Mouse (Mus musculus) kidney, embryonic 16.5 days (tissue): Measurements from ENCODE around the gene Gm10277. TPM values are rescaled to one million over a fixed set of nuclear protein-coding genes. Genes with fewer than 3 reads are reported as not detected.
A peak's percentile ranks its signal among the peaks of the same experiment; 100 is the strongest.

Experiments
- ATAC-seq: fragments of 200-750 bp; cut with Nextera tagmentation; 2 replicates; pipeline ENCODE4 v1.8.0; 2017; ENCODE audit warnings: moderate TSS enrichment; ENCODE audit not compliant: low FRiP score, low TSS enrichment
- H3K27ac ChIP-seq: fragments of 300-500 bp; sonication (generic); 2 replicates; pipeline ENCODE4 v1.5.1; 2014; ENCODE audit warnings: low read length
- H3K27me3 ChIP-seq: fragments of 300-500 bp; sonication (generic); 2 replicates; pipeline ENCODE4 v1.6.1; 2014; ENCODE audit warnings: low read length, control low read depth, mixed read lengths; ENCODE audit not compliant: insufficient read depth
- H3K36me3 ChIP-seq: fragments of 300-500 bp; sonication (generic); 2 replicates; pipeline ENCODE4 v1.6.1; 2014; ENCODE audit warnings: low read length, control low read depth, mixed read lengths; ENCODE audit not compliant: insufficient read depth
- H3K4me1 ChIP-seq: fragments of 300-500 bp; sonication (generic); 2 replicates; pipeline ENCODE4 v1.6.1; 2014; ENCODE audit warnings: low read length, control low read depth, mixed read lengths; ENCODE audit not compliant: insufficient read depth
- H3K4me2 ChIP-seq: fragments of 300-500 bp; sonication (generic); replicated peaks from 2 replicates; pipeline ENCODE4 v1.6.1; 2014; ENCODE audit warnings: low read depth, low read length
- H3K4me3 ChIP-seq: fragments of 300-500 bp; sonication (generic); 2 replicates; pipeline ENCODE4 v1.5.1; 2014; ENCODE audit warnings: mild to moderate bottlenecking, low read length
- H3K9ac ChIP-seq: fragments of 300-500 bp; sonication (generic); replicated peaks from 2 replicates; pipeline ENCODE4 v1.6.1; 2014; ENCODE audit warnings: low read length
- H3K9me3 ChIP-seq: fragments of 300-500 bp; sonication (generic); 2 replicates; pipeline ENCODE4 v1.6.1; 2016; ENCODE audit warnings: low read length, control low read depth
- WGBS: fragments of 180-500 bp; shearing (Covaris S2); extraction: QIAGEN DNeasy Blood & Tissue Kit; methylation state at CpG from one replicate; pipeline ENCODE4 v1.1.7; 2014; 5-methylcytosine and 5-hydroxymethylcytosine counted together
- polyA plus RNA-seq: library from polyadenylated mRNA; unstranded; fragments of >200 nt; fragmentation: Nextera tagmentation; extraction: Ambion mirVana; gene quantifications from 2 replicates; pipeline ENCODE4 v1.2.1, GENCODE M21; 2015

Gene Gm10277
- polyA plus RNA-seq, 1 experiment from 2014 or later: 1.5 TPM

DNA sequence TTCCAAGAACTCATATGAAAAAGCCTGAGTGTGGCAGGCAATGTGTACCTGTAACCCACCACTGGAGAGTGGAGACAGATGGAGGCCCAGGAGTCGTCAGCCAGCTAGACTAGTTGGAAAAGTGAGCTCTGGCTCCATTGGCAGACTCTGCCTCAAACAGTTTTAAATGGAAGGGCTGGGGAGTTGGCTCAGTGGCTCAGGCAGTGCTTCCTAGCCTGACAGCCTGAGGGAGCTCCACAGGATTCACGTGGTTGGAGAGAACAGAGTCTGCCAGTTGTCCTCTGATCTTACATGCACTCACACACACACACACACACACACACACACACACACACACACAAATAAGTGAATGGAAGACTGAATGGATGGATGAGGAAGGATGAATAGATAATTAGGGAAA is 18.7 kb upstream of the Gm10277 start:
- Histone ChIP-seq H3K4me3 (no peak overlapping the region), H3K27ac (no peak overlapping the region), H3K9ac (no peak overlapping the region), H3K4me2 (no peak overlapping the region), H3K9me3 (no peaks in the 10 kb centered on the region), H3K36me3 (no peaks in the 10 kb centered on the region), H3K4me1 (peaks cover 5% of the 10 kb centered on the region), H3K27me3 (no peaks in the 10 kb centered on the region)
- ATAC-seq: no peak
- 29% methylated on average over 2 of the region's 2 CpGs for WGBS

DNA sequence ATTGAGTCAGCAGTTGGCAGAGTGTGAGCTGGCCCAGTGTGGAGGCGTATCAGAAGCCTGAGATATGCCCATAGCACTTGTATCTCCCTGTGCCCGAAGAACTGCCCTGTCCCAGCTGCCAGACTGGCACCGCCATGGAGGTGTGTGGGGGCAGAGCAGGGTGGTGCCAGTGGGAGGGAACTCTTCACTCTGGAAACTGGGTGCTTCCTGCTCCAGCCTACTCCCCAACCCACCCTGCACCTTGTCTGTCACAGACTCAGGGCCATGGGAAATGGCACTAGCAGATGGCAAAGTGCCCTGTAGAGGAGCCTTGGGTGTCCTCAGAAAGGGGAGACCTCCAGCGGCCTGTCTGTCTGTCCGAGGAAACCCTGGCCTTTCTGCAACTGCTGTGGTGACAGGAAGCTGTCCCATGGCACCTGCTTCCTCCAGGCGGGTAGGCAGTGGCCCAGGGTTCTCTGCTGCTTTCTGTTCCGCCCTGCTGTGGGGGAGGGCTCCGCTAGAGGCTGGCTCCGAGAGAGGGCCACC is 14.9 kb upstream of the Gm10277 start:
- Histone ChIP-seq H3K4me3 (no peak overlapping the region), H3K4me2 (no peak overlapping the region), H3K27me3 (no peaks in the 10 kb centered on the region), H3K9ac (no peak overlapping the region), H3K4me1 (peaks cover 16% of the 10 kb centered on the region), H3K27ac (peak overlapping the region; percentile 3; the same call in 1 of the 2 replicates), H3K9me3 (no peaks in the 10 kb centered on the region), H3K36me3 (no peaks in the 10 kb centered on the region)
- WGBS: 66% methylated on average over 9 of the region's 9 CpGs
- ATAC-seq: no peak

DNA sequence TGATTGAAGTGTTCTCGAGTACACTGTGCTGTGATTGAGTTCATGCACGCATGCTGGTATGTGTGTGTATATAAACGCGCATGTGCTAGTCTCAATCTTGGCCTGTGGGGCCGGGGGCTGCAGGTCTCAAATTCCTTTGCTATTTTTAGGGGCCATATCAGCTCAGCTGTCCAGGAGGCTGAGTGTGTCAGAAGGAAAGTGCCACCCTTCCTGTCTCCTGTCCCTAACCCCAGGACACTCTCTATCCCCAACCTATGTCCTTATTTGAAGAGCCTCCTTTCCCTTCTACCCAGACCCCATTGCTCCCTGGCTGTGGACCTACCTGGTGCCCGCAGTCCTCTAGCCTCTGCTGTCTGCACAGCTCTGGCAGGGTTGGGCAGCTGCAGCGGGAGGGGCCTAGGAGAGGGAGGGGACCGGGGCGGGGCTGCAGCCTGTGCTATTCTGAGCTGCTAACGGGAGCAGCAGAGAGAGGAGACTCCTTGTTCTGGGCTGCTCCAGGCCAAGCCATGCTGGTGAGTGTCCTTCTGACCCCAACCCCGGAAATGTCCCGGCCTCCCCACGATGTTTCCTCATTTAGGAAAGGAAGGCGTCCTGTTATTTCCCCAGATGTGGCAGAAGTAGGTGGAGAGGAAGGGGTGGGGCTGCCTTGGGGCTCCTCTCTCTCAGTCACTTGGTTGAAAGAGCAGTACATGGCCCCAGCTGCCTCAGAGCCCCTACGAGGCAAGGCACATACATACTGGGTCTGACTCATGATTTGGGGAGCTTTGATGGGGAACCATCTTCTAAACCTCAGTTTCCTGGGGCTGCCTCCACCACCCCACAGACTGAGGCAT is 13.5 kb upstream of the Gm10277 start:
- Histone ChIP-seq H3K4me2 (peak overlapping the region; percentile 39), H3K9me3 (no peaks in the 10 kb centered on the region), H3K4me1 (peaks cover 16% of the 10 kb centered on the region), H3K27ac (peak overlapping the region; percentile 77; the same call in 1 of the 2 replicates), H3K4me3 (peak overlapping the region; percentile 20; the same call in 1 of the 2 replicates), H3K9ac (no peak overlapping the region; the same call in 1 of the 2 replicates), H3K36me3 (no peaks in the 10 kb centered on the region), H3K27me3 (no peaks in the 10 kb centered on the region)
- ATAC-seq: peak; percentile 89
- 22% methylated on average over 15 of the region's 15 CpGs for WGBS

DNA sequence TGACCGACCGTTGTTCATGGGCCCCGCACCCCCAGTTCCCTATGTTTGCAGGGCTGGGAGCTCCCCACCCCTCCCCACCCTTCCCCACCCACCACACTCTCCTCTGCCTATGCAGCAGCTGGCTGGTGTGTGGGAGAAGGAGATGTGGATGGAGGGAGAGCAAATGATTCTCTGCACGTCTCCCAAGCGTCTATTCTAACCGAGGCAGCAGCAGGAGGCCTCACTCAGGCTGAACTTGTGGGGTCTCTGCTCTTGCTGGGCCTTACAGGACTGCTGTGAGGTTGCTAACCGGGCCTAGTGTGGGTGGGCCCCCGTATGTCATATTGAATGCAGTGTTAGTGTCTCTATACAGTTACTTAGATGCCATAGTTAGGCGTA is 12.9 kb upstream of the Gm10277 start:
- Histone ChIP-seq H3K4me2 (peak overlapping the region; percentile 39; the same call in 1 of the 2 replicates), H3K9ac (0 out of 2 replicates have a peak overlapping the region, but pooled peaks have one; percentile 7), H3K27me3 (no peaks in the 10 kb centered on the region), H3K4me3 (0 out of 2 replicates have a peak overlapping the region, but pooled peaks have one; percentile 20), H3K4me1 (peaks cover 16% of the 10 kb centered on the region), H3K36me3 (no peaks in the 10 kb centered on the region), H3K27ac (peak overlapping the region; percentile 77; the same call in 1 of the 2 replicates), H3K9me3 (no peaks in the 10 kb centered on the region)
- ATAC-seq: no peak
- WGBS: 55% methylated on average over 9 of the region's 9 CpGs

DNA sequence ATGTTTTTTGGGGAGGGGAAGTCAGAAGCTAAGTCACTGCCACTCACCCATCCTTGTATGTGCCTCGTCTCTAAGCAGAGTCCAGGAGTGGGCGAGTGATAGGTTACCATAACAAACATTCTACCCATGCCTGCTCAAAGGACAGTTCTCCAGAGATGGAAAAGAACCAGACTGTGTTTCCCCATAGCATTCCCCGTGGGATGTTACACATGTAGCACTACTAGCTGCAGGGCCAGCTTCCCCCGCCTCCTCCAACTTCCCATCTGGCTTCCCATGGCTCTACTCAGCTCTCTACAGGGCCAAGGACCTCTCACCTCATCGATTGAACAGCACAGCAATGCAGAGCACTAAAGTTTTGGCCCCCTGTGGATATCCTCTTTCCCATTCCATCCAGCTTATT is 7.7 kb upstream of the Gm10277 start:
- WGBS: 73% methylated on average over 5 of the region's 5 CpGs
- Histone ChIP-seq H3K4me1 (peaks cover 36% of the 10 kb centered on the region), H3K9ac (no peak overlapping the region), H3K27ac (no peak overlapping the region), H3K27me3 (no peaks in the 10 kb centered on the region), H3K9me3 (no peaks in the 10 kb centered on the region), H3K4me3 (no peak overlapping the region), H3K36me3 (no peaks in the 10 kb centered on the region), H3K4me2 (no peak overlapping the region)
- no peak for ATAC-seq

- no peaks in the 10 kb centered on the region for H3K36me3 ChIP-seq
- peak; percentile 88 for ATAC-seq
- 3% methylated on average over 19 of the region's 19 CpGs for WGBS
These were observed 5.8 kb upstream of the Gm10277 start for GRCm38 (mm10) chr11:77793238-77793930.

GRCm38 (mm10) chr11:77792566-77792909 is 5.0 kb upstream of the Gm10277 start:
- H3K9me3 ChIP-seq: no peaks in the 10 kb centered on the region
- no peak overlapping the region for H3K4me3 ChIP-seq
- no peaks in the 10 kb centered on the region for H3K27me3 ChIP-seq
- H3K4me2 ChIP-seq: no peak overlapping the region
- no peak for ATAC-seq
- 74% methylated on average over 7 of the region's 7 CpGs for WGBS
- H3K4me1 ChIP-seq: peaks cover 36% of the 10 kb centered on the region
- peak overlapping the region; percentile 90 for H3K27ac ChIP-seq
- H3K36me3 ChIP-seq: no peaks in the 10 kb centered on the region
- H3K9ac ChIP-seq: no peak overlapping the region; the same call in none of the 2 replicates

More at GRCm38 (mm10) chr11:77793238-77793930, 5.8 kb upstream of the Gm10277 start:
- Histone ChIP-seq H3K4me1 (peaks cover 36% of the 10 kb centered on the region), H3K4me2 (peak overlapping the region; percentile 70), H3K4me3 (peak overlapping the region; percentile 47), H3K9me3 (no peaks in the 10 kb centered on the region), H3K27me3 (no peaks in the 10 kb centered on the region), H3K9ac (peak overlapping the region; percentile 71), H3K27ac (peak overlapping the region; percentile 73)

DNA sequence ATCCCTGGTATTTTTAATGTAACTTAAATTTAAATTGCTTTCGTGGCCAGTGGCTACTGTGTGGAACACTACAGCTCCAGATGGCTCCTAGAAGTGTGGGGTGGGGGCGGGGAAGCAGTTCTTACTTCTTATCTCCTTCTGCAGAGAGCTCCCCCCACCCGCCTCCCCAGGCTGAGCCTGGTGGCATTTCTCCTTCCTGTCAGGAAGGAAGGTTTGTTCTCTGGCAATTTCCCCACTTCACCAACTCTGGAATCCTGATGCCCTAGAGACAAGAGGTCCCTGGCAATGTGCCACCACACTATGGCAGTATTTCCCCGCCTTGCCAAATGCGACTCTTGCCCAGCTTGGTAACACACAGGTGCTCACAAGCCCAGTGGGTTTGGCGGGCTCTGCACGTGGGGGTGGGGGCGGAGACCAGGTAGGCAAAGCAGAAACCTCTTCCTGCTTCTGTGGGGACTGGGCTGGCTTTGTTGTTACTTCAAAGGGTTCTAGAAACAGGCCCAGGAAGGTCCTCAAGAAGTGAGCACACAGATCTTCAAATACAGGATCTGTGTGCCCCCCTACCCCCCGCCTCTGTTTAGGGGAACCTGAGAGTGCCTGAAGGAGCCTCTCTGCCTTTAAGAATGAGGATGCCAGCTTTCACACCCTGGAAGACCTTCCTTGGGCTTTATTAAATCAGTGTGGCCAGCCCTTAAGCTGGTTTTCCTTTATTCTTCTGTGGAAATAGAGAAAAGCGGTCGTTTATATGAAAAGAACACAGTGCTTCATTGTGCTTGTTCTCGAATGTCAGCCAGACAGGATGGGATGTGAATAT is 4.4 kb upstream of the Gm10277 start:
- Histone ChIP-seq H3K27me3 (no peaks in the 10 kb centered on the region), H3K27ac (peak overlapping the region; percentile 90), H3K9me3 (no peaks in the 10 kb centered on the region), H3K4me1 (peaks cover 36% of the 10 kb centered on the region), H3K9ac (no peak overlapping the region; the same call in 1 of the 2 replicates), H3K4me3 (no peak overlapping the region), H3K4me2 (no peak overlapping the region), H3K36me3 (no peaks in the 10 kb centered on the region)
- ATAC-seq: peak; percentile 29; the same call in 1 of the 2 replicates
- 49% methylated on average over 12 of the region's 12 CpGs for WGBS

DNA sequence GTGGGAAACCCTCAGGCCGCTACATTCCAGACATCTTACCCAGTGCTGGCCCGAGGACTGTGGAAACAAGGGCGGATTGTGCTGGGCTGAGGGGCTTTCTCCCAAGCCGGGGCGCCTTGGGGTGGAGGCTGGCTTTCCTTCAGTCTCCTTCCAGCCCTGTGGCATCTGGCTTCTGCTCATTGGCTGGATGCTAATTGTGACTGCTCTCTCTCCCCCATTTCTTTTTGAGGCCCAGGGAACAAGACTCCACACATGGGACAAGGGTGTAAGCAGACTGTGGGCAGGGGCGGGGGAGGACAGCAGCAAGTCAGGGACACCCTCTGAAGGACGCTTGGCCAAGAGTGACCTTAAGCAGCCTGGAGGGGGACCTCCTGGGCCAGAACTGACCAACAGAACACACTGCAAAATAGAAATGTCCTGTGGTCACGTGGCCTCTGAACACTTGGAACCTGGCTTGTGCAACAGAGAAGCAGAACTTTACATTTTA is 3.7 kb upstream of the Gm10277 start:
- ATAC-seq: no peak
- Histone ChIP-seq H3K27ac (peak overlapping the region; percentile 90), H3K27me3 (no peaks in the 10 kb centered on the region), H3K4me2 (no peak overlapping the region), H3K4me3 (no peak overlapping the region), H3K4me1 (peaks cover 40% of the 10 kb centered on the region), H3K9me3 (no peaks in the 10 kb centered on the region), H3K9ac (peak overlapping the region; percentile 39), H3K36me3 (no peaks in the 10 kb centered on the region)
- 32% methylated on average over 8 of the region's 8 CpGs for WGBS
